Mouse (Mus musculus) C2C12 (cell line): ENCODE data around the gene Adrb1.

Experiments
- CEBPB ChIP-seq: IDR thresholded peaks from one replicate; pipeline ENCODE4 v1.6.1; 2011; ENCODE audit warnings: low read depth, mild to moderate bottlenecking, control low read depth, moderate library complexity
- CTCF ChIP-seq: IDR thresholded peaks from one replicate; pipeline ENCODE4 v1.5.1; 2011; ENCODE audit not compliant: control insufficient read depth, insufficient read depth, insufficient read length
- FOSL1 ChIP-seq: IDR thresholded peaks from one replicate; pipeline ENCODE4 v1.8.0; 2011; ENCODE audit warnings: mild to moderate bottlenecking, low read length; ENCODE audit not compliant: poor library complexity, insufficient read depth, severe bottlenecking
- MAX ChIP-seq: IDR thresholded peaks from one replicate; pipeline ENCODE4 v1.6.1; 2011; ENCODE audit warnings: mild to moderate bottlenecking, control low read depth
- MYOD1 ChIP-seq: IDR thresholded peaks from one replicate; pipeline ENCODE4 v1.6.1; 2011; ENCODE audit warnings: low read depth; ENCODE audit not compliant: control insufficient read depth, insufficient read length
- USF1 ChIP-seq: IDR thresholded peaks from one replicate; pipeline ENCODE4 v1.6.1; 2011; ENCODE audit warnings: low read depth, mild to moderate bottlenecking, control low read depth, moderate library complexity

GRCm38 (mm10) chr19:56675690-56676089, 46.3 kb upstream of the Adrb1 start:
- TF ChIP-seq MYOD1: no peak
- TF ChIP-seq CTCF: no peak
- TF ChIP-seq MAX: no peak
- no peak for TF ChIP-seq USF1
- no peak for TF ChIP-seq FOSL1
- no peak for TF ChIP-seq CEBPB
